Mouse (Mus musculus): ENCODE results near the gene Dgcr2. TPM values are rescaled to one million over a fixed set of nuclear protein-coding genes. Genes with fewer than 3 reads are reported as not detected.

Dgcr2 gene
- polyA plus RNA-seq, 1 experiment from 2014 or later: 69.6 TPM

GRCm38 (mm10) chr16:17891567-17891959 lies 6.8 kb downstream of the Dgcr2 start, which contains the start of gene Gm20518:
Gene Gm20518, minus strand, starts transcription at chr16:17891671.
- H3K27me3 ChIP-seq (ENCODE audit: insufficient read depth, poor library complexity, severe bottlenecking): peaks cover 3% of the 10 kb centered on the region; the same call in 1 of the 2 replicates
- H3K4me3 ChIP-seq: peak within 1 kb of the TSS; percentile 98
- under 1% methylated on average over 38 of the region's 38 CpGs for WGBS
- H3K27ac ChIP-seq: peak within 1 kb of the TSS; percentile 99
- H3K36me3 ChIP-seq: peaks cover 2% of the 10 kb centered on the region; the same call in 1 of the 2 replicates
- H3K9me3 ChIP-seq: no peaks in the 10 kb centered on the region
- peaks cover 25% of the 10 kb centered on the region for H3K4me1 ChIP-seq
- DNase-seq (ENCODE audit: low spot score): peak; percentile 100

DNA sequence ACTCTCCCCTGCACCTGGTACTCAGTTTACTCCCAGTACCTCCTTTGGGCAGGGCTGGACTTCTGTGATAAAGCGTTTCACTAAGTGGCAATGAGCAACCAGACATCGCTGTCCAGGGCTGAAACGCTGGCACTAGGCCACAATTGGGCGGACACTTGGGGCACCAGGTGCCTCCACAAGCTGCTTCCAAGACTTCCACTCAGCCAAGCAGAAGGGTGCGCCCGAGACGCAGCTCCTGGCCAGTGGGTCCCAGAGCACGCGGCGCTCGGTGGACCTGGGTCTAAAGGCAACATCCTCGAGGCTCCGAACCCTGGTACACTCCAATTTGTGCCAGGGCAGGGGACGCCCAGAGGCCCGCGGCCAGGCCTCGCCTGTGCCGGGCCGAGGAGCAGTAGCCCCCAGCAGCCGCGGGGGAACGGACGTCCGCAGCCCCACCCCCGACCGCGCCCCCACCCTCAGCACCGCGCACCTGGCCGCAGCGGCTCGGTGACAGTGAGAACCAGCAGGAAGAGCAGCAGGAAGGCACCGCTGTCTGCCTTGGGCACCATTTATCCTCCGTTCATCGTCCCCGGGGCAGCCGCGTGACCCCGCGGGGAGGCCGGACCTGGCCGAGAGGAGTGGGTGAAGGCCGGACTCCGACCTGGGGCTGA lies 7.3 kb downstream of the Dgcr2 start:
- H3K4me3 ChIP-seq: peak overlapping the region; percentile 98
- H3K27me3 ChIP-seq (ENCODE audit: insufficient read depth, poor library complexity, severe bottlenecking): peaks cover 3% of the 10 kb centered on the region; the same call in 1 of the 2 replicates
- peak; percentile 84 for DNase-seq (ENCODE audit: low spot score)
- peaks cover 25% of the 10 kb centered on the region for H3K4me1 ChIP-seq
- peak overlapping the region; percentile 99 for H3K27ac ChIP-seq
- H3K36me3 ChIP-seq: peaks cover 3% of the 10 kb centered on the region; the same call in 1 of the 2 replicates
- H3K9me3 ChIP-seq: no peaks in the 10 kb centered on the region
- WGBS: under 1% methylated on average over 44 of the region's 44 CpGs

DNA sequence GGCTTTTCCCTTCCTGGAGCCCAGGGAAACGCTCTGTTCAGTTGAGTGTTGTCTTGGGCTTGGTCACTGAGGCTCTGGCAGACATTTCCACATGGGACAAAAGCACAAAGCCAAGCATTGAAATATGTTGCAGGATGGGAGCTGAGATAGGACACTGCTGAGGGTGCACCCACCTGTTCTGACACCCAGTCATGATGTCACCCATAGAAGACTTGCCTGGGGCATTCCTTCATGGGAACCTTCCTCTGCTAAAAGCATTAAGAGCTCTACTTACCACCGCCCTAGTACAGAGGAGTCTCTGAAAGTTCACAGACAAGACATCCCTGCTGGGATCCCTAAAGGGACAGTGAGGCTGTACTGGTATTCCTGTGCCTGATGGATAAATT lies 8.0 kb downstream of the Dgcr2 start:
- Histone ChIP-seq H3K36me3 (peaks cover 5% of the 10 kb centered on the region; the same call in 1 of the 2 replicates), H3K4me1 (peaks cover 25% of the 10 kb centered on the region), H3K4me3 (peak overlapping the region; percentile 98), H3K27ac (peak overlapping the region; percentile 99), H3K27me3 (ENCODE audit: insufficient read depth, poor library complexity, severe bottlenecking) (peaks cover 3% of the 10 kb centered on the region; the same call in 1 of the 2 replicates), H3K9me3 (no peaks in the 10 kb centered on the region)
- no peak for DNase-seq (ENCODE audit: low spot score)
- WGBS: 60% methylated on average over 2 of the region's 2 CpGs

DNA sequence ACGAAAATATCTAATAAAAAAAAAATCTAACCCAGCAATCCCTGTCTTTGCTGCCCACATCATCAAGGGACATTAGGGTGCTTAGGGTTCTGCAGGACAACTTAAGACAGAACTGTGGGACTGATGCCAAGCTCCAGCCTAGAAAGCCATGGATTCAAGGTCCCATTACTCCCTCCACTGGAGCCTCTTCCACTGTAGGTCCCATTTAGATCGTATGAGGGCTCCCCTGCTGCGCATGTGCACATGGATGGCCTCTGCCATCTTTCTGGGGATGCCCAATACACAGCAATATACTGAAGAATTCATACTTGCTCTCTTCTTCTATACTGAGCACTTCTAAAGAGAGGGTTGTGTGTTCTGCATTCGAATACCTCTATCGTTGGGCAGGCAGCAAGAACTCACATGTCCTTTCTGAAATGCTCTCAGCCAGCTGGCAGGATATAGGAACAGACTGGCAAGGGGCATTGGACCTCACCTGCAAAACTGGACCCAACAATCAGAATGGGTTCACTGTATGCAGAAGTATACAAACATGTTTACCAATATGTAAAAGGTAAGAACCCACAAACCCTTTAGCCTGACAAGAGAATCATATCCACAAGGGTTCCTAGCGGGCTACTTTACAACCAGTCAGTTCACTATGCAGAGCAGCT lies 8.5 kb downstream of the Dgcr2 start:
- H3K27ac ChIP-seq: no peak overlapping the region
- H3K4me3 ChIP-seq: peak overlapping the region; percentile 98
- peaks cover 25% of the 10 kb centered on the region for H3K4me1 ChIP-seq
- peaks cover 9% of the 10 kb centered on the region; the same call in 1 of the 2 replicates for H3K36me3 ChIP-seq
- DNase-seq (ENCODE audit: low spot score): no peak
- WGBS: 86% methylated on average over 6 of the region's 6 CpGs
- no peaks in the 10 kb centered on the region for H3K9me3 ChIP-seq
- peaks cover 3% of the 10 kb centered on the region; the same call in 1 of the 2 replicates for H3K27me3 ChIP-seq (ENCODE audit: insufficient read depth, poor library complexity, severe bottlenecking)

- Histone ChIP-seq H3K4me3 (no peak overlapping the region), H3K27ac (no peak overlapping the region), H3K4me1 (peaks cover 22% of the 10 kb centered on the region), H3K27me3 (ENCODE audit: insufficient read depth, poor library complexity, severe bottlenecking) (no peaks in the 10 kb centered on the region), H3K9me3 (no peaks in the 10 kb centered on the region), H3K36me3 (peaks cover 24% of the 10 kb centered on the region; the same call in 1 of the 2 replicates)
- 55% methylated on average over 6 of the region's 6 CpGs for WGBS
- no peak for DNase-seq (ENCODE audit: low spot score)
These were observed 14.2 kb downstream of the Dgcr2 start for GRCm38 (mm10) chr16:17884116-17884515.

- H3K27ac ChIP-seq: no peak overlapping the region
- no peaks in the 10 kb centered on the region for H3K27me3 ChIP-seq (ENCODE audit: insufficient read depth, poor library complexity, severe bottlenecking)
- H3K9me3 ChIP-seq: no peaks in the 10 kb centered on the region
- no peak for DNase-seq (ENCODE audit: low spot score)
- no peak overlapping the region for H3K4me3 ChIP-seq
- H3K4me1 ChIP-seq: peaks cover 22% of the 10 kb centered on the region
- H3K36me3 ChIP-seq: peaks cover 38% of the 10 kb centered on the region; the same call in 1 of the 2 replicates
These were observed 16.2 kb downstream of the Dgcr2 start for GRCm38 (mm10) chr16:17882196-17882595.

DNA sequence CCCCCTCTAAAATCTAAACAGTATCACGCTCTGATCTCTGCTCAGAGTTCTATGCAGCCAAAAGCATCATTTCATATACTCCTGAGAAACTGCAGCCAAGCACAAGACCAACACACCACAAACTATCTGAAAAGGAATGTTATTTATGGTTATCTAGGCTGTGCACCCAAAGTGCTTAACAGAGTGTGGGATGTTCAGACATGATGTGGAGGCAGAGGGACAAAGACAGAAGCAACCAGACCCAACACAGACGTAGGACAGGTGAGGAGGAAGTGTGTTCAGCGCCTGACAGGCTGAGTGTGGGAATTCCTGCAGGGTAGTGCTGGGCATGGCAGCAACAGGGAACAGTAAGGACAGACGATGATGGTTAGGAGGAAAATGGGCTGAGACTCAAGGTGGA lies 18.8 kb downstream of the Dgcr2 start:
- H3K4me1 ChIP-seq: peaks cover 31% of the 10 kb centered on the region
- H3K27me3 ChIP-seq (ENCODE audit: insufficient read depth, poor library complexity, severe bottlenecking): no peaks in the 10 kb centered on the region
- H3K36me3 ChIP-seq: peaks cover 33% of the 10 kb centered on the region; the same call in 1 of the 2 replicates
- no peak for DNase-seq (ENCODE audit: low spot score)
- 88% methylated on average over 4 of the region's 4 CpGs for WGBS
- H3K9me3 ChIP-seq: no peaks in the 10 kb centered on the region
- no peak overlapping the region for H3K27ac ChIP-seq
- no peak overlapping the region for H3K4me3 ChIP-seq

GRCm38 (mm10) chr16:17876096-17876495 lies 22.3 kb downstream of the Dgcr2 start:
- WGBS: 90% methylated on average over 1 of the region's 1 CpGs
- Histone ChIP-seq H3K27ac (no peak overlapping the region), H3K4me1 (peaks cover 42% of the 10 kb centered on the region), H3K9me3 (no peaks in the 10 kb centered on the region), H3K4me3 (no peak overlapping the region), H3K36me3 (peaks cover 34% of the 10 kb centered on the region), H3K27me3 (ENCODE audit: insufficient read depth, poor library complexity, severe bottlenecking) (no peaks in the 10 kb centered on the region)
- no peak for DNase-seq (ENCODE audit: low spot score)

GRCm38 (mm10) chr16:17875174-17875573 lies 23.2 kb downstream of the Dgcr2 start:
- Histone ChIP-seq H3K9me3 (no peaks in the 10 kb centered on the region), H3K27ac (0 out of 2 replicates have a peak overlapping the region, but pooled peaks have one; percentile 23), H3K36me3 (peaks cover 39% of the 10 kb centered on the region), H3K4me1 (peaks cover 47% of the 10 kb centered on the region), H3K27me3 (ENCODE audit: insufficient read depth, poor library complexity, severe bottlenecking) (no peaks in the 10 kb centered on the region), H3K4me3 (no peak overlapping the region)
- no peak for DNase-seq (ENCODE audit: low spot score)
- 35% methylated on average over 4 of the region's 4 CpGs for WGBS

- Histone ChIP-seq H3K9me3 (no peaks in the 10 kb centered on the region), H3K27ac (peak overlapping the region; percentile 62; the same call in 1 of the 2 replicates), H3K4me1 (peaks cover 50% of the 10 kb centered on the region), H3K4me3 (no peak overlapping the region), H3K27me3 (ENCODE audit: insufficient read depth, poor library complexity, severe bottlenecking) (no peaks in the 10 kb centered on the region), H3K36me3 (peaks cover 39% of the 10 kb centered on the region)
- 10% methylated on average over 4 of the region's 4 CpGs for WGBS
- DNase-seq (ENCODE audit: low spot score): peak; percentile 85
These were observed 25.4 kb downstream of the Dgcr2 start for GRCm38 (mm10) chr16:17872995-17873394.

DNA sequence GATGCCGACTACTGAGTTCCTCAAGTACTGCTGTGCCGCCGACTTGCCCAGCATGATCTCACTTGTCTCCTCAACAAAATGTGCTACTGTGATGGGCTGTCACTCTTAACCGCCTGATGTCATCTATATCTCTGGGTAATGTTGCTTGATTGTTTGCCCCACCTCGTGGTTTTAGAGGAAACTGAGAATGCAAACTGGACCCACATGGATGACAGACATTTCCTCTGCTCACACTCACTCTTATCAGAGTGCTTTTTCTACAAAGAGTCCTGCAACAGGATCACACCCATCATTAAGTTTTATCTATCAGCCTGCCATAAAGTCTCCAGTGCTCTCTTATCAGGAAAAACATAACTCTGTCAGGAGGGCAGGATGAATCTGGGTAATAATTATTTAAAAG lies 27.1 kb downstream of the Dgcr2 start:
- Histone ChIP-seq H3K4me1 (peaks cover 50% of the 10 kb centered on the region), H3K27me3 (ENCODE audit: insufficient read depth, poor library complexity, severe bottlenecking) (no peaks in the 10 kb centered on the region), H3K36me3 (peaks cover 33% of the 10 kb centered on the region), H3K4me3 (no peak overlapping the region), H3K27ac (no peak overlapping the region), H3K9me3 (no peaks in the 10 kb centered on the region)
- no peak for DNase-seq (ENCODE audit: low spot score)
- 33% methylated on average over 5 of the region's 5 CpGs for WGBS

- Histone ChIP-seq H3K9me3 (no peaks in the 10 kb centered on the region), H3K4me3 (no peak overlapping the region), H3K27me3 (ENCODE audit: insufficient read depth, poor library complexity, severe bottlenecking) (no peaks in the 10 kb centered on the region), H3K4me1 (peaks cover 14% of the 10 kb centered on the region), H3K27ac (no peak overlapping the region), H3K36me3 (peaks cover 32% of the 10 kb centered on the region)
- DNase-seq (ENCODE audit: low spot score): no peak
- WGBS: 76% methylated on average over 6 of the region's 6 CpGs
These were observed 32.6 kb downstream of the Dgcr2 start for GRCm38 (mm10) chr16:17865770-17866169.

GRCm38 (mm10) chr16:17865293-17865692 lies 33.1 kb downstream of the Dgcr2 start:
- Histone ChIP-seq H3K9me3 (no peaks in the 10 kb centered on the region), H3K4me1 (peaks cover 12% of the 10 kb centered on the region), H3K27me3 (ENCODE audit: insufficient read depth, poor library complexity, severe bottlenecking) (no peaks in the 10 kb centered on the region), H3K4me3 (no peak overlapping the region), H3K27ac (no peak overlapping the region), H3K36me3 (peaks cover 31% of the 10 kb centered on the region)
- 85% methylated on average over 2 of the region's 2 CpGs for WGBS
- DNase-seq (ENCODE audit: low spot score): no peak

Data from heart, embryonic 10.5 days (tissue).